Mouse (Mus musculus): ENCODE measurements at regions not wholly inside any gene's neighbourhood (a gene's known extent, or its start where the extent isn't known, plus 50 kb on each side); places are given as distances from the start of the nearest gene placed in this dataset.

- TF ChIP-seq CTCF (IDR thresholded peaks at IDR 0.05; ENCODE audit: low read depth, low read length) (no peak), POLR2AphosphoS5 (IDR thresholded peaks at IDR 0.05; ENCODE audit: insufficient replicate concordance, low read depth, low read length) (no peak)
These were observed 94.9 kb upstream of the Dlg1 start for GRCm38 (mm10) chr16:31568316-31568715.

All from G1E (cell line).